Mouse (Mus musculus): ENCODE data around the gene Nfu1. TPM values are rescaled to one million over a fixed set of nuclear protein-coding genes. Genes with fewer than 3 reads are reported as not detected.

The Nfu1 gene
- polyA plus RNA-seq, 2 experiments = 47.7 to 51.9 TPM

DNA sequence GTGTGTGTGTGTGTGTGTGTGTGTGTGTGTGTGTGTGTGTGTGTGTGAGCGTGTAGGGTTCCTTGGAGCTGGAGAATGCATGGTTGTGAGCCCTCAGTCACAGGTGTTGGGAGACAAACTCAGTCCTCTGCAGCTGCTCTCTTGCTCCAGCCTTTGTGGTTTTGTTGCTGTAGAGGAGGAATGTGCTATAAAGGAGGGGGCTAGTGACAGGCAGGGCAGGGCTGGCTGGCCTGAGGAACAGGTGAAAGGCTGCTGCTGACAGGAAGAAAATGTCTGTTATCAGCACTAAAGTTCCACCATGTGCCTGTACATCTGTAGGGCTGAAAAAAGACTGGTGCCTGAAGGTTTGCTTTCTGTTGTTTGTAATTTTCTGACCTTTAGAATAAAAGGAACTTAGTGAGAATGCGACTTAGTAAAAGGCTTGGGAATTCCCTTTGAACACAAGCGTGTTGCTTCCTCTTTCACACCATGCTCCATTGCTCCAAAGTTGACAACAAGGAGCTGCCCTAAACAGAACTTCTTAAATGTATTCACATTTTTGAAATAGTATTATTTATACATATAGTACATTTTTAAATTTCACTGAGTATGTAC lies 66.2 kb downstream of the Nfu1 start:
- Histone ChIP-seq H3K4me3 (ENCODE audit: insufficient read depth in 1 of 2, low read depth in 2 of 2, low read length in 2 of 2) (no peak overlapping the region), H3K9ac (replicated peaks) (no peak overlapping the region), H3K27ac (no peak overlapping the region), H3K4me1 (replicated peaks; ENCODE audit: control insufficient read depth in 2 of 2, insufficient read depth in 2 of 2, low read length in 1 of 2) (peaks cover 0 to 16% of the 10 kb centered on the region in 2 experiments; a peak in 2 of 4 replicates), H3K27me3 (ENCODE audit: control insufficient read depth, insufficient read depth, low read length) (no peaks in the 10 kb centered on the region), H3K9me3 (ENCODE audit: control insufficient read depth, low read length) (no peaks in the 10 kb centered on the region), H3K36me3 (replicated peaks; ENCODE audit: control insufficient read depth, insufficient read depth, low read depth) (peaks cover 7% of the 10 kb centered on the region), H3K4me2 (ENCODE audit: low read depth) (no peak overlapping the region)
- DNase-seq (ENCODE audit: low read depth in 3 of 3, low spot score in 3 of 3) = no peak
- peak; percentile 58; the same call in 1 of the 2 replicates for ATAC-seq (ENCODE audit: insufficient read depth)
- whole genome bisulfite sequencing (ENCODE audit: insufficient replicate concordance) = 32% methylated on average over 3 of the region's 3 CpGs
- no peak for TF ChIP-seq EP300 (IDR thresholded peaks at IDR 0.05; ENCODE audit: low read depth)
- TF ChIP-seq CTCF (IDR thresholded peaks at IDR 0.05; ENCODE audit: low read depth) = no peak

Other genes starting within 250 kb of the Nfu1 start
- gene Anxa4, start 215.7 kb upstream of the Nfu1 start, polyA plus RNA-seq (2012; rRNA removed) = 12.7 and 16.4 TPM in 2 replicates
- gene Anxa4, start 215.7 kb upstream of the Nfu1 start, polyA plus RNA-seq (2014; fragmentation: Nextera tagmentation; extraction: Ambion mirVana) = 29.4 and 34.5 TPM in 2 replicates
- gene Aak1, start 159.7 kb upstream of the Nfu1 start, polyA plus RNA-seq (2012; rRNA removed) = 2.0 and 2.4 TPM in 2 replicates
- 3.9 and 4.2 TPM in 2 replicates for gene Aak1, start 159.7 kb upstream of the Nfu1 start, polyA plus RNA-seq (2014; fragmentation: Nextera tagmentation; extraction: Ambion mirVana)
- 3.6 and 5.2 TPM in 2 replicates for gene Gfpt1, start 33.6 kb downstream of the Nfu1 start, polyA plus RNA-seq (2012; rRNA removed)
- 5.5 and 5.9 TPM in 2 replicates for gene Gfpt1, start 33.6 kb downstream of the Nfu1 start, polyA plus RNA-seq (2014; fragmentation: Nextera tagmentation; extraction: Ambion mirVana)
- gene D6Ertd527e, start 95.5 kb downstream of the Nfu1 start, polyA plus RNA-seq (2012; rRNA removed) = 0.01 and 0.10 TPM in 2 replicates
- gene D6Ertd527e, start 95.5 kb downstream of the Nfu1 start, polyA plus RNA-seq (2014; fragmentation: Nextera tagmentation; extraction: Ambion mirVana) = not detected in 2 replicates

Data from liver, embryonic 14.5 days (tissue).